Mouse (Mus musculus): ENCODE measurements around the gene Hapln2. TPM values are rescaled to one million over a fixed set of nuclear protein-coding genes. Genes with fewer than 3 reads are reported as not detected.

The Hapln2 gene
- polyA plus RNA-seq, 1 experiment from 2014 or later, result 0.09 TPM

DNA sequence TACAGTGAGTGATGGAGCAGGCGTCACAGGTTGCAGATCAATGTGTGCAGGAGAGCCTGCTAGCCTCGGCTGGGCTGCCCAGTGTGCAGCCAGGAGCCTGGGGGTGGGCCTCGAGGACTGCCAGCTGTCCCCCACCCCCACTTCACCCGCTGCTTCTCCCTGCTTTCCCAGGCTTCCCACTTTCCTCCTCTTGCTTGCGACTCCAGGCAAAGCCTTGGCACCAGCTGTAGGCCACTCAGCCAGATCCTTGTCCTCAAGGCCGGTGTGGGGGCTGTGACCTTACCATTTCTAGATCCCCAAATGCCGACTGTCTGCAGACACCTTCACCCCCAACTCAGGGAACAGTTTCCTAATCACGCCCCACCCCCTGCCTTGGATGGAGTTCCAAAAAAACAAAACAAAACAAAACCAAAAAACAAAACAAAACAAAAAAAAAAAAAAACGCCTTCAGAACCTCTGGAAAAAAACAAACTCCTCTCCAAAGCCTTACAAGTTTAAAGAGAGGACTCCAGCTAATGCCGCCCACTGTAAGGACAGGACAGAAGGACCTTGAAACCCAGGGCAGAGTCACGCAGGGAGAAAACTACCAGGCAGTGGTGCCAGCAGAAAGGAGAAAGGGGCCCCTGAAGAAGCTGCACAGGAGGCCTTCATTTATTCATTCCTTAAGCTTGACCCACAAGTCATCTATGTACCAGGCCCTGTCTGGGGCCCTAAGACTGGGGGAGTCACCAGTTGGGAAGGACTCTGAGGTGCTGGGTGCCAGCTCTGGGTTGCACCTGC, 26.4 kb downstream of the Hapln2 start:
- H3K9me3 ChIP-seq, result no peaks in the 10 kb centered on the region
- no peak overlapping the region; the same call in 1 of the 2 replicates for H3K4me2 ChIP-seq (replicated peaks)
- peaks cover 23% of the 10 kb centered on the region for H3K4me1 ChIP-seq
- no peak overlapping the region for H3K4me3 ChIP-seq
- H3K27me3 ChIP-seq, result peaks cover 82% of the 10 kb centered on the region
- no peak overlapping the region for H3K27ac ChIP-seq
- no peak overlapping the region for H3K9ac ChIP-seq
- 7% methylated on average over 11 of the region's 11 CpGs for WGBS
- no peaks in the 10 kb centered on the region for H3K36me3 ChIP-seq
- ATAC-seq (ENCODE audit: insufficient number of reproducible peaks, insufficient read depth, low FRiP score, low TSS enrichment), result no peak

DNA sequence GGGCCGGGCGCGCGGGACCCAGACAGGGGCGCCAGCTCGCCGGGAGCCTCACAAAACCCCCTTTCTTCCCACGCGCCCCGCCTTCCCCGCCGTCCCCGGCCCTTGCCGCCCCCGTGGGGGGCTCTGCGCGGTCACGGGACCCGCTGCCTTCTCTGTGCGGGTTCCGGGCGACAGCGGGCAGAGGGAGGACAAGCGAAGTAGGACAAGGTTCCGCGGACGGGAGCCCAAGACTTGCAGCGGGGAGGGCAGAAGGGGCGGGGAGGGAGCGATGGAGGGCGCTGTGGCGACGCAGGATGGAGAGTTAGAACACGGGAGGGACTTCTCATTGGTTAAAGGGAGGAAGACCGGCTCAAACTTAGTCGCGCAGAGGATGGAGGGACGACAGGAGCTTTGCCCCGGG, 27.2 kb downstream of the Hapln2 start, which contains the start of gene Bcan:
Bcan (minus strand) TSS at position 50 of the 400 bp plus-strand sequence.
- Histone ChIP-seq H3K4me3 (peak within 1 kb of the TSS; percentile 44), H3K27me3 (peaks cover 88% of the 10 kb centered on the region), H3K36me3 (no peaks in the 10 kb centered on the region), H3K4me2 (replicated peaks) (peak within 1 kb of the TSS; percentile 76), H3K9me3 (no peaks in the 10 kb centered on the region), H3K4me1 (peaks cover 25% of the 10 kb centered on the region), H3K27ac (no peak within 1 kb of the TSS), H3K9ac (peak within 1 kb of the TSS; percentile 45)
- under 1% methylated on average over 34 of the region's 39 CpGs for WGBS
- ATAC-seq (ENCODE audit: insufficient number of reproducible peaks, insufficient read depth, low FRiP score, low TSS enrichment), result no peak

DNA sequence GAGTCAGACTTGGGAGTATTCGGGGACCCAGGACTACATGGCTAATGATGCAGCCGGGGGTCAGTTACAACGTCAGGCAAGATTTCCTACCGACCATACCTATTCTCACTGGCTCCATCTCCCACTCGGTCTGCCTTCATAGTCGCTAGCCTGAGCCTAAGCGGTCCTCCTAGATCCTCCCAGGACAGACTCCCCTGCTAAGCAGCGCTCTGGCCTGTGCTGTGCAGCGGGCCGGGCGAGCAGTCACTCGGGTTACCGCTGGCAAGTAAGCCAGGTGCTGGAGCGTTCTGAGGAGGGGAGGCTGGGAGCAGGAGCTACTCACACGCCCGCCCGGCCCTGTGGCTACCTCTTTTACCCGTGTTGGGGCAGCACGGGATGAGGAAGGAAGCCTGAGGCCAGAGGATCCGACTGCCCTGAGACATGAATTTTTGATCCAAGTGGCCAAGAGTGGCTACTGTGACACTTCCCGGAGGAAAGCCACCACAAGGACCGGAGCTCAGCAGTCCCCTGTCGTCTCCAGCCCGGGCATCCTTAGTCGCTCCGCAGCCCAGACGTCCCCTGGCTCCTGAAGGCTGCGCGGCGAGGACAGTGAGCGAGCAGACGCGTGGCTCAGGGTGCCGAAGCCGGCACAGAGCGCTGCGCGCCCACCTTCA, 28.0 kb downstream of the Hapln2 start:
- Histone ChIP-seq H3K27me3 (peaks cover 96% of the 10 kb centered on the region), H3K4me3 (peak overlapping the region; percentile 44), H3K9ac (peak overlapping the region; percentile 45; the same call in 1 of the 2 replicates), H3K9me3 (no peaks in the 10 kb centered on the region), H3K36me3 (no peaks in the 10 kb centered on the region), H3K27ac (no peak overlapping the region), H3K4me1 (peaks cover 25% of the 10 kb centered on the region), H3K4me2 (replicated peaks) (peak overlapping the region; percentile 76)
- ATAC-seq (ENCODE audit: insufficient number of reproducible peaks, insufficient read depth, low FRiP score, low TSS enrichment), result no peak
- WGBS, result under 1% methylated on average over 38 of the region's 38 CpGs

DNA sequence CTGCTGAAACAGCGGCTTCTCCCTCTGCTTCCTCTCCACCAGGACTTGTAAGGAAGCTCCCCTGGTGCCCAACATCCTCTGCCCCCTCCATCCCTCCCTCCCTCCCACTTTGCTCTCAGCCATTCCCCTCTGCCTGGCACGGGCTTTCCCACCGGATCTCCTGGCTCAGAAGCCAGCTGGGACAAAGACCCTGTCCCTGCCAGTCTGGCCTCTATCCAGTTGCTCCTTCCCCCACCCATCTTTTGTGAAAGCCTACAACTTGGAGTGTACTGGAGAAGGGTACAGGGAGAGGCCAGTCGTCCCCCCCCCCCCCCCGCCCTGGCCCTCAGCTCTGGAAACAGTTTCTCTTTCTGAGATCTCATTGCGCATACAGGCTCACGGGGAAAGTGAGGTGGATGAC, 28.6 kb downstream of the Hapln2 start:
- Histone ChIP-seq H3K9me3 (no peaks in the 10 kb centered on the region), H3K9ac (no peak overlapping the region), H3K36me3 (no peaks in the 10 kb centered on the region), H3K4me2 (replicated peaks) (no peak overlapping the region), H3K27me3 (peaks cover 100% of the 10 kb centered on the region), H3K27ac (no peak overlapping the region), H3K4me1 (peaks cover 25% of the 10 kb centered on the region), H3K4me3 (no peak overlapping the region)
- 6% methylated on average over 7 of the region's 7 CpGs for WGBS
- no peak for ATAC-seq (ENCODE audit: insufficient number of reproducible peaks, insufficient read depth, low FRiP score, low TSS enrichment)

DNA sequence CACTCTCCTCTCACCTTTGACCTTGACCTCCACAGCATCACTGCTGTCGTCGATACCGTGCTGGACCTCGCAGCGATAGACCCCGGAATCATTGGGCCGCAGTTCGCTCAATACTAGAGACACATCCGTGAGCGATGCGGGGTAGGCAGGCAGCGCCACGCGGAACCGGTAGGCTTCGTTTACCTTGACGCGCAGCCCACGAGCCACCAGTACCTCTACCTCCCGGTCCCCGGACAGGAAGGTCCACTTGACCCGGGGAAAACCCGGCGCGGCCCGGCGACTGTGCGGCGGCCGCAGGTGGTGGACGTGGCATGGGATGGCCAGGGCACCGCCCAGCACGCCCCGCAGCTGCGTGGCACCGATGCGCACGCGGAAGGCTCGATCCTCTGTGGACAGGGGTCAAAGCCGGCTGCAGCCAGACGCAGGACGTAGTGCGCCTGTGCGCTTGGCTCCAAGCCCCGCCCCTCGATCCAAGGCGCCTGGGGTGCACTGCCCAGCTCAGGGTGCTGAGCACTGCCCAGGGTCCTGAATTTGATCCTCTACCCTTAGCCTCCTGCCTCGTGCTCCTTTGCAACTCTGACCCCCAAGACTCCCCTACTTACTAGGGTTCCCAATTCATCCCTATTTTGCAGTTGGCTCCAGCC, 30.3 kb downstream of the Hapln2 start:
- peaks cover 22% of the 10 kb centered on the region for H3K4me1 ChIP-seq
- H3K27ac ChIP-seq, result no peak overlapping the region
- WGBS, result 1% methylated on average over 48 of the region's 49 CpGs
- H3K9me3 ChIP-seq, result no peaks in the 10 kb centered on the region
- ATAC-seq (ENCODE audit: insufficient number of reproducible peaks, insufficient read depth, low FRiP score, low TSS enrichment), result no peak
- peaks cover 100% of the 10 kb centered on the region for H3K27me3 ChIP-seq
- H3K4me2 ChIP-seq (replicated peaks), result peak overlapping the region; percentile 57
- H3K9ac ChIP-seq, result no peak overlapping the region
- no peaks in the 10 kb centered on the region for H3K36me3 ChIP-seq
- peak overlapping the region; percentile 36 for H3K4me3 ChIP-seq

DNA sequence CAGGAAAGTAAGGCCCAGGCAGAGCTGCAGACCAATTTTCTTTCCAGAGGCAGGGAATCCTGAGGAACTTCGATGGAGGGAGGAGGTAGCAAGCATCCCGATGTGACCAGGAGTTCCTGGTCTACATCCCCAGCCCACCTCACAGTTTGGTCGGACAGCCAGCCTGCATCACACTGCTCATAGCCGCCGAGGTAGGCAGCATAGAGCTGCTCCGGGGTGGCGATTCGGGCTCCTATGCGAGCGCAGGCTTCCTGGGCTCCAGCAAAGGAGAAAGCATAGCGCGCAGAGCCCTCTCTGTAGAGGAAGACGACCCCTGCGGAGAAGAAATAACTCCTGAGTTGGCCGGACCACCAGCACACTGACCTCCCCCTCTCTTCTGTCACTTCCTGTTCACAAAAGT, 31.0 kb downstream of the Hapln2 start:
- Histone ChIP-seq H3K9ac (no peak overlapping the region), H3K4me2 (replicated peaks) (peak overlapping the region; percentile 57; the same call in 1 of the 2 replicates), H3K9me3 (no peaks in the 10 kb centered on the region), H3K4me1 (peaks cover 22% of the 10 kb centered on the region), H3K4me3 (peak overlapping the region; percentile 36), H3K36me3 (no peaks in the 10 kb centered on the region), H3K27ac (no peak overlapping the region), H3K27me3 (peaks cover 100% of the 10 kb centered on the region)
- WGBS, result 4% methylated on average over 15 of the region's 15 CpGs
- no peak for ATAC-seq (ENCODE audit: insufficient number of reproducible peaks, insufficient read depth, low FRiP score, low TSS enrichment)

DNA sequence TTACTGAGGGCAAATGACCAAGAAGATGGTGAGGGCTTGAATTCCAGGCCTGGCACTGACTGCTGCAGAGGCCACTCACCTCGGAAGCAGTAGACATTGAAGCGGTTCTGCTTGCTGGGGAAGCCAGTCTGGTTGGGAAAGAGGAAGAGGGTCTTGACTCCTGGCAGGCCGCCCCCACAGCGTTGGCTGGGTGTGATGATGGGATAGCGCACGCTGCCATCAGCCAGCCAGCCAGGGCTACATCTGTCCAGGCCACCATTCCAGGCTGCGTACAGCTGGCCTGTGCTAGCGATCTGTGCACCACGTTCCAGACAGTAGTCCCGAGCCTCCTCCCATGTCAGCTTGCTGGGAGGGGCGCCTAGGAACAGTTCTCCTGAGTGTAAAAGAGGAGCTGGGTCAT, 32.1 kb downstream of the Hapln2 start:
- Histone ChIP-seq H3K4me1 (peaks cover 21% of the 10 kb centered on the region), H3K27me3 (peaks cover 100% of the 10 kb centered on the region), H3K9me3 (no peaks in the 10 kb centered on the region), H3K36me3 (no peaks in the 10 kb centered on the region), H3K9ac (no peak overlapping the region), H3K4me2 (replicated peaks) (no peak overlapping the region), H3K4me3 (no peak overlapping the region), H3K27ac (no peak overlapping the region)
- ATAC-seq (ENCODE audit: insufficient number of reproducible peaks, insufficient read depth, low FRiP score, low TSS enrichment), result no peak
- WGBS, result 22% methylated on average over 11 of the region's 11 CpGs

DNA sequence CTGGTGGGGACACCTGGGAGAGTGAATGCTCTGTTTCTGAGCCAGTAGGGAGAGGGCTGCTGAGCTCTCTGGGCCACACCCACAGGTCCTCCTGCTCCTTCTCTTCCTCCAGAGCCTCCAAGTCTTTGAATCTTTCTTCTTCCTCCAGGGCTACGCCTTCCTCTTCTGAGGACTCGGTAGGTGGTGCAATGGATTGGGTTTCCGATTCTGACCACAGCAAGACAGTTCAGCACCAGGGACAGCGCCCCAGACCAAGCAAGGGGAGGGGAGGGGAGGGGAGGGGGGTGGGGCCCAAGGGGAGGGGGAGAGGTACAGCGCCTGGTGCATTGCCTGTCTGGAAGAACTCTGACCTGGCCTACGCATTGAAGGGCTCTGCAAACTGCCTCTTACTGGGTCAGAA, 33.9 kb downstream of the Hapln2 start:
- Histone ChIP-seq H3K9me3 (no peaks in the 10 kb centered on the region), H3K36me3 (no peaks in the 10 kb centered on the region), H3K27me3 (peaks cover 100% of the 10 kb centered on the region), H3K4me3 (no peak overlapping the region), H3K4me2 (replicated peaks) (no peak overlapping the region), H3K27ac (no peak overlapping the region), H3K9ac (no peak overlapping the region), H3K4me1 (peaks cover 14% of the 10 kb centered on the region)
- ATAC-seq (ENCODE audit: insufficient number of reproducible peaks, insufficient read depth, low FRiP score, low TSS enrichment), result no peak
- WGBS, result 0% methylated on average over 5 of the region's 6 CpGs

DNA sequence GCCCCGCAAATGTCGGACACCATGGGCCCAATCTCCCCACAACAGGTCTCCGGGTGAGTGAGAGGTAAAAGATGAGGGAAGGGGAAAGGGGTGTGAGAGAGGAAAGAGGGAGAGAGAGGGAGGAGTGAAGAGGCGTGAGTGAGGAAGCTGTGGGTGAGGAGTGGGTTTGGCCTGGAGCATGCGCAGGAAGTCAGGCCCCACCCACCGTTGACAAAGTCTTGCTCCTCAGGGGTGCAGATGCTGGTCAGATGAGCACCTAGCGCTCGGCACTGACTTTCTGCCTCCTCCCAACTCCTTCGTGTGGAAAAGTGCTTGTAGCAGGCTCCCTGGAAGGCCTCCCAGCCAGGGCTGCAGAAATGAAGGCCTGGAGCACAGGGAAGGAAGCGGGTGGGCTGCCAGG, 37.4 kb downstream of the Hapln2 start:
- H3K4me2 ChIP-seq (replicated peaks), result no peak overlapping the region
- H3K9ac ChIP-seq, result no peak overlapping the region
- no peak overlapping the region for H3K27ac ChIP-seq
- no peaks in the 10 kb centered on the region for H3K36me3 ChIP-seq
- no peaks in the 10 kb centered on the region for H3K9me3 ChIP-seq
- peaks cover 68% of the 10 kb centered on the region for H3K27me3 ChIP-seq
- WGBS, result 37% methylated on average over 10 of the region's 10 CpGs
- ATAC-seq (ENCODE audit: insufficient number of reproducible peaks, insufficient read depth, low FRiP score, low TSS enrichment), result no peak
- peaks cover 31% of the 10 kb centered on the region for H3K4me1 ChIP-seq
- no peak overlapping the region for H3K4me3 ChIP-seq

DNA sequence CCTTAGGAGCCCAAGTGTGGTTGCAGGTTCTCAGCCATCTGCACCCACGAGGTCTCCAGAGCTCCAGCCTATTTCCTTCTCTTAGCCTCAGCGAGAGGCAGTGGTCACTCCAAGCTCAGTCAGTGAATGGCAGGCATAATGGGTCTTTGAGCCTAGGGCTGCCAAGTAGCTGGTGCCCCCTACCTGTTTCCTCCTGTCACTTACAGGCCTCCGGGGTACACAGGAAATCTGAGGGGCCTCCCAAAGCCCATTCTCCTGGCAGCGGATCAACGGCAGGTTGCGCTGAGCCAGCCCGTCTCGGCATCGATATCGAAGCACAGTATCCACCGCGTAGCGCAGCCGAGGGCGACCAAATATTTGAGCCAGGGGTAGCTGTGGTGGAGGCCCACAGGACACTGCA, 39.3 kb downstream of the Hapln2 start:
- 2% methylated on average over 15 of the region's 15 CpGs for WGBS
- Histone ChIP-seq H3K36me3 (no peaks in the 10 kb centered on the region), H3K4me3 (peak overlapping the region; percentile 37), H3K4me1 (peaks cover 46% of the 10 kb centered on the region), H3K4me2 (replicated peaks) (peak overlapping the region; percentile 78), H3K9ac (peak overlapping the region; percentile 36), H3K27ac (0 out of 2 replicates have a peak overlapping the region, but pooled peaks have one; percentile 6), H3K27me3 (peaks cover 50% of the 10 kb centered on the region), H3K9me3 (no peaks in the 10 kb centered on the region)
- no peak for ATAC-seq (ENCODE audit: insufficient number of reproducible peaks, insufficient read depth, low FRiP score, low TSS enrichment)

DNA sequence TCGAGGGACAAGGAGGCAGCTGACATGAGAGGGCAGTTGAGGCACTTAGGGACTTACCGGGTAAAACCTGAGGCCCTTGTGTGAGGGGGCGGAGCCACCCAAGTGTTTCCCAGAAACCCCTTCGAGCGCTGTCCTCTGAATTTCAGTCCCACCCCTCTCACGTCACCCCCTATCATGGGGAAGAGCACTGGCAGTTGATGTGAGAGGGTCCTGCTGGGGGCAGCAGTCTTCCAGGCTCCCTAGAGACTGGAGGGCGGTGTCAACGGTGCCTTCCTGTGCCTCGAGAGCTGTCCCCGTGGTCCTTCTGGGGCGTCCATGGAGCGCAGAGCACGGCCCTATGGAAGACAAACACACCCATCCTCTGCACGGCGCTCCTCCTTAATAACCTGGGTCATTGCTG, 39.8 kb downstream of the Hapln2 start:
- H3K9ac ChIP-seq, result peak overlapping the region; percentile 36
- H3K4me3 ChIP-seq, result peak overlapping the region; percentile 37
- no peaks in the 10 kb centered on the region for H3K36me3 ChIP-seq
- H3K4me1 ChIP-seq, result peaks cover 51% of the 10 kb centered on the region
- ATAC-seq (ENCODE audit: insufficient number of reproducible peaks, insufficient read depth, low FRiP score, low TSS enrichment), result 0 out of 2 replicates have a peak, but pooled peaks have one; percentile 7
- H3K27me3 ChIP-seq, result peaks cover 45% of the 10 kb centered on the region
- H3K4me2 ChIP-seq (replicated peaks), result peak overlapping the region; percentile 78
- 2% methylated on average over 15 of the region's 15 CpGs for WGBS
- H3K27ac ChIP-seq, result 0 out of 2 replicates have a peak overlapping the region, but pooled peaks have one; percentile 19
- H3K9me3 ChIP-seq, result no peaks in the 10 kb centered on the region

Data from embryonic facial prominence, embryonic 12.5 days (tissue).